Mouse (Mus musculus) ES-E14 (cell line): Measurements from ENCODE around the gene Zfp687.

Experiments
- MAFK ChIP-seq: IDR thresholded peaks from 2 replicates; pipeline ENCODE4 v1.6.1; 2014; ENCODE audit warnings: mild to moderate bottlenecking, low read depth, low read length, inconsistent platforms; ENCODE audit not compliant: insufficient read depth
- ZC3H11A ChIP-seq: IDR thresholded peaks from 2 replicates; pipeline ENCODE4 v1.6.1; 2012; ENCODE audit warnings: low read depth, mild to moderate bottlenecking, inconsistent platforms, low read length, borderline replicate concordance

DNA sequence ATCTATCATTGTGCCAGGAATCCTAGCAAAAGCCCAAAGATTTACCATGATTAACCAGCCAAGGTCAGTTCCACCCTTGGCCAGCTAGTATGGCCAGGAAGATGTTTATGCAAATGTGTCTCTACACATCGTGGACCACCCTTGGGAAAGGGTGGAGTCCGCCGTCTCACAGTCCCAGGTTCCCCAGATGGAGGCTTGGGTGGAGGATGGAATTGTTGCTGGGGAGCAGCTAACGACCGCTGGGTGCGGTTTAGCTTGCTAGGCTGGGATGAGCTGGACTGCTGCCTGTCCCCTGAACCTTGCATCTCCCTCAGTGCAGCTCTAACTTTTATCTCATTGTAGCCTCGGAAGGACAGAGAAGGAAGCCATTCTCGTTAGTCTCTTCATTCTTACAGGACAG lies 55.4 kb downstream of the Zfp687 start:
- TF ChIP-seq ZC3H11A, result no peak
- no peak for TF ChIP-seq MAFK
